11 mouse cellular contexts compared by ENCODE assay signal in genomic region chr15:28663847-28664602, GRCm38 (mm10).
DNase-seq lines count a peak whose midpoint lies in the region; ATAC-seq and TF ChIP-seq lines count a peak whose summit lies in the region.
"Had no signal": no experiment of that assay in that cellular context is flagged by ENCODE, and none has a peak within 500 bp of the region (broad histone marks: within the 10 kb centered on the region; RNA-seq: fewer than 3 reads in every experiment).

No protein-coding gene starts in this region.

- no peaks in the 10 kb centered on the region for H3K27me3 ChIP-seq in hindbrain, embryonic 11.5 days (ENCODE audit: control insufficient read depth, insufficient read depth, low read length)
- H3K27me3 ChIP-seq in hindbrain, embryonic 12.5 days: no peaks in the 10 kb centered on the region
- H3K27me3 ChIP-seq in neural tube, embryonic 14.5 days (ENCODE audit: control insufficient read depth, insufficient read depth, low read length): no peaks in the 10 kb centered on the region
- H3K27me3 ChIP-seq in neural tube, embryonic 15.5 days (replicated peaks): no peaks in the 10 kb centered on the region
- H3K27me3 ChIP-seq in hindbrain, postnatal 0 days (ENCODE audit: insufficient read depth, low read length): no peaks in the 10 kb centered on the region
- H3K27me3 ChIP-seq: embryonic facial prominence, embryonic 15.5 days; heart, embryonic 12.5 days; liver, embryonic 12.5 days had no signal

- no peak overlapping the region for H3K4me2 ChIP-seq in hindbrain, embryonic 11.5 days (replicated peaks; ENCODE audit: low read depth, low read length)
- H3K4me2 ChIP-seq in hindbrain, embryonic 12.5 days (replicated peaks): no peak overlapping the region
- no peak overlapping the region for H3K4me2 ChIP-seq in neural tube, embryonic 14.5 days (ENCODE audit: low read depth, low read length)
- no peak overlapping the region for H3K4me2 ChIP-seq in neural tube, embryonic 15.5 days
- H3K4me2 ChIP-seq in hindbrain, postnatal 0 days (ENCODE audit: low read depth, low read length): no peak overlapping the region
- H3K4me2 ChIP-seq: embryonic facial prominence, embryonic 15.5 days; heart, embryonic 12.5 days; liver, embryonic 12.5 days had no signal

- H3K36me3 ChIP-seq in hindbrain, embryonic 11.5 days (ENCODE audit: control insufficient read depth, insufficient read depth, low read length): no peaks in the 10 kb centered on the region
- H3K36me3 ChIP-seq in hindbrain, embryonic 12.5 days: no peaks in the 10 kb centered on the region
- H3K36me3 ChIP-seq in neural tube, embryonic 14.5 days (ENCODE audit: control insufficient read depth, insufficient read depth, low read length): no peaks in the 10 kb centered on the region
- H3K36me3 ChIP-seq in neural tube, embryonic 15.5 days: no peaks in the 10 kb centered on the region
- no peaks in the 10 kb centered on the region for H3K36me3 ChIP-seq in hindbrain, postnatal 0 days (ENCODE audit: insufficient read depth, low read length)
- H3K36me3 ChIP-seq: embryonic facial prominence, embryonic 15.5 days; heart, embryonic 12.5 days; liver, embryonic 12.5 days had no signal

- DNase-seq in hindbrain, embryonic 11.5 days (ENCODE audit: low spot score): peak; percentile 5
- DNase-seq in hindbrain, postnatal 0 days (ENCODE audit: low spot score): peak; percentile 56
- DNase-seq: adrenal gland, postnatal 25 days had no signal

- no peak overlapping the region for H3K27ac ChIP-seq in hindbrain, embryonic 11.5 days (ENCODE audit: low read depth, low read length)
- no peak overlapping the region for H3K27ac ChIP-seq in hindbrain, embryonic 12.5 days
- H3K27ac ChIP-seq in neural tube, embryonic 14.5 days (ENCODE audit: low read depth, low read length): no peak overlapping the region
- H3K27ac ChIP-seq in neural tube, embryonic 15.5 days (replicated peaks): no peak overlapping the region
- H3K27ac ChIP-seq in hindbrain, postnatal 0 days: no peak overlapping the region
- H3K27ac ChIP-seq: embryonic facial prominence, embryonic 15.5 days; liver, embryonic 12.5 days had no signal

- no peak overlapping the region for H3K4me3 ChIP-seq in hindbrain, embryonic 11.5 days (ENCODE audit: low read depth, low read length)
- H3K4me3 ChIP-seq in hindbrain, embryonic 12.5 days: no peak overlapping the region
- H3K4me3 ChIP-seq in neural tube, embryonic 14.5 days (ENCODE audit: low read depth, low read length): no peak overlapping the region
- H3K4me3 ChIP-seq in neural tube, embryonic 15.5 days (replicated peaks): no peak overlapping the region
- H3K4me3 ChIP-seq in hindbrain, postnatal 0 days (ENCODE audit: low read length): no peak overlapping the region
- H3K4me3 ChIP-seq: embryonic facial prominence, embryonic 15.5 days; heart, embryonic 12.5 days; liver, embryonic 12.5 days had no signal

- no peak overlapping the region for H3K9ac ChIP-seq in hindbrain, embryonic 11.5 days (ENCODE audit: low read depth, low read length)
- H3K9ac ChIP-seq in hindbrain, embryonic 12.5 days: no peak overlapping the region
- H3K9ac ChIP-seq in neural tube, embryonic 14.5 days (replicated peaks; ENCODE audit: low read depth, low read length): no peak overlapping the region
- H3K9ac ChIP-seq in neural tube, embryonic 15.5 days (replicated peaks): no peak overlapping the region
- H3K9ac ChIP-seq in hindbrain, postnatal 0 days (replicated peaks; ENCODE audit: low read length): no peak overlapping the region
- H3K9ac ChIP-seq: embryonic facial prominence, embryonic 15.5 days; heart, embryonic 12.5 days; liver, embryonic 12.5 days had no signal

- peak; percentile 66 for TF ChIP-seq CTCF in hindbrain, postnatal 0 days (IDR thresholded peaks at IDR 0.05; ENCODE audit: low read depth)

- no peaks in the 10 kb centered on the region for H3K9me3 ChIP-seq in hindbrain, embryonic 11.5 days (ENCODE audit: control insufficient read depth, low read length)
- no peaks in the 10 kb centered on the region for H3K9me3 ChIP-seq in hindbrain, embryonic 12.5 days (replicated peaks)
- H3K9me3 ChIP-seq in neural tube, embryonic 14.5 days (ENCODE audit: control insufficient read depth, low read length): no peaks in the 10 kb centered on the region
- H3K9me3 ChIP-seq in neural tube, embryonic 15.5 days (replicated peaks): no peaks in the 10 kb centered on the region
- no peaks in the 10 kb centered on the region for H3K9me3 ChIP-seq in hindbrain, postnatal 0 days (ENCODE audit: low read length)
- H3K9me3 ChIP-seq: embryonic facial prominence, embryonic 15.5 days; heart, embryonic 12.5 days; liver, embryonic 12.5 days had no signal

- WGBS in hindbrain, embryonic 11.5 days: 89% methylated on average over 6 of the region's 6 CpGs
- WGBS in hindbrain, embryonic 12.5 days: 89% methylated on average over 6 of the region's 6 CpGs
- 87% methylated on average over 6 of the region's 6 CpGs for WGBS in neural tube, embryonic 14.5 days
- 87% methylated on average over 6 of the region's 6 CpGs for WGBS in neural tube, embryonic 15.5 days
- WGBS in hindbrain, postnatal 0 days: 83% methylated on average over 6 of the region's 6 CpGs

- no peaks in the 10 kb centered on the region for H3K4me1 ChIP-seq in hindbrain, embryonic 11.5 days (replicated peaks; ENCODE audit: control insufficient read depth, insufficient read depth, low read length)
- H3K4me1 ChIP-seq in hindbrain, embryonic 12.5 days: no peaks in the 10 kb centered on the region
- H3K4me1 ChIP-seq in neural tube, embryonic 14.5 days (ENCODE audit: control insufficient read depth, insufficient read depth, low read length): no peaks in the 10 kb centered on the region
- no peaks in the 10 kb centered on the region for H3K4me1 ChIP-seq in neural tube, embryonic 15.5 days
- H3K4me1 ChIP-seq in hindbrain, postnatal 0 days (ENCODE audit: insufficient read depth, low read length): no peaks in the 10 kb centered on the region
- H3K4me1 ChIP-seq: embryonic facial prominence, embryonic 15.5 days; heart, embryonic 12.5 days; liver, embryonic 12.5 days had no signal

- ATAC-seq in hindbrain, embryonic 11.5 days (ENCODE audit: low FRiP score): no peak
- ATAC-seq in hindbrain, embryonic 12.5 days (ENCODE audit: low FRiP score): no peak
- ATAC-seq in neural tube, embryonic 14.5 days (ENCODE audit: low read depth): 0 out of 2 replicates have a peak, but pooled peaks have one; percentile 49
- ATAC-seq in neural tube, embryonic 15.5 days (ENCODE audit: low FRiP score): no peak
- ATAC-seq in hindbrain, postnatal 0 days: peak; percentile 73; the same call in 1 of the 2 replicates
- ATAC-seq in erythroblast, adult 5-6 weeks (replicated peaks; ENCODE audit: low FRiP score, poor library complexity, severe bottlenecking): no peak
- ATAC-seq in megakaryocyte progenitor cell, adult 5-6 weeks (replicated peaks; ENCODE audit: poor library complexity): no peak
- ATAC-seq: liver, embryonic 12.5 days had no signal

Comparison
In these comparisons a context has a peak if more than half of its experiments do, and no peak if none do; other contexts are left out.
1. ATAC-seq: peak in neural tube, embryonic 14.5 days (single experiment) and hindbrain, postnatal 0 days (single experiment); none in hindbrain, embryonic 11.5 days (single experiment), hindbrain, embryonic 12.5 days (single experiment), neural tube, embryonic 15.5 days (single experiment), erythroblast, adult 5-6 weeks (single experiment) and megakaryocyte progenitor cell, adult 5-6 weeks (single experiment).